7 mouse cellular contexts compared by ENCODE assay signal in genomic region chr8:104640241-104640640, GRCm38 (mm10). TPM values are rescaled to one million over a fixed set of nuclear protein-coding genes. Genes with fewer than 3 reads are reported as not detected.
DNase-seq lines count a peak whose midpoint lies in the region; ATAC-seq lines count a peak whose summit lies in the region.

No protein-coding gene starts in this region.

- peaks cover 10% of the 10 kb centered on the region; the same call in 1 of the 2 replicates for H3K36me3 ChIP-seq in forebrain, embryonic 16.5 days (ENCODE audit: control insufficient read depth, insufficient read depth)
- H3K36me3 ChIP-seq in liver, embryonic 13.5 days, result peaks cover 28% of the 10 kb centered on the region

- H3K27ac ChIP-seq in forebrain, embryonic 16.5 days (ENCODE audit: low read length), result no peak overlapping the region
- H3K27ac ChIP-seq in liver, embryonic 13.5 days, result peak overlapping the region; percentile 69

- no peak for ATAC-seq in forebrain, embryonic 16.5 days
- ATAC-seq in liver, embryonic 13.5 days (ENCODE audit: low read depth), result no peak
- ATAC-seq in CD4-positive, CD25-positive, alpha-beta regulatory T cell, adult 4 months, result no peak

- WGBS in forebrain, embryonic 16.5 days, result 91% methylated on average over 7 of the region's 7 CpGs
- WGBS in liver, embryonic 13.5 days (ENCODE audit: insufficient replicate concordance), result 68% methylated on average over 7 of the region's 7 CpGs

- no peaks in the 10 kb centered on the region for H3K27me3 ChIP-seq in forebrain, embryonic 16.5 days (replicated peaks; ENCODE audit: control insufficient read depth, insufficient read depth, low read length)
- H3K27me3 ChIP-seq in liver, embryonic 13.5 days, result no peaks in the 10 kb centered on the region

- H3K9me3 ChIP-seq in forebrain, embryonic 16.5 days (ENCODE audit: control insufficient read depth, low read length), result no peaks in the 10 kb centered on the region
- no peaks in the 10 kb centered on the region for H3K9me3 ChIP-seq in liver, embryonic 13.5 days (replicated peaks)

- DNase-seq in right cerebral cortex, postnatal 14 days, result peak; percentile 1
- DNase-seq in right cerebral cortex, postnatal 36 days (ENCODE audit: low spot score in 2 of 2), result no peak
- no peak for DNase-seq in liver, embryonic 13.5 days
- peak; percentile 29 for DNase-seq in testis, postnatal 10 days (ENCODE audit: low spot score)
- no peak for DNase-seq in lung, postnatal 10 days

- H3K4me3 ChIP-seq in forebrain, embryonic 16.5 days (replicated peaks; ENCODE audit: low read length), result peak overlapping the region; percentile 87; the same call in 1 of the 2 replicates
- peak overlapping the region; percentile 91 for H3K4me3 ChIP-seq in liver, embryonic 13.5 days (replicated peaks)

- H3K4me2 ChIP-seq in forebrain, embryonic 16.5 days (ENCODE audit: low read length), result peak overlapping the region; percentile 91
- peak overlapping the region; percentile 87 for H3K4me2 ChIP-seq in liver, embryonic 13.5 days

- peaks cover 16% of the 10 kb centered on the region for H3K4me1 ChIP-seq in forebrain, embryonic 16.5 days (replicated peaks; ENCODE audit: control insufficient read depth, insufficient read depth, low read length)
- peaks cover 34% of the 10 kb centered on the region for H3K4me1 ChIP-seq in liver, embryonic 13.5 days (replicated peaks)

- peak overlapping the region; percentile 66; the same call in 1 of the 2 replicates for H3K9ac ChIP-seq in forebrain, embryonic 16.5 days (replicated peaks; ENCODE audit: low read depth, low read length)
- H3K9ac ChIP-seq in liver, embryonic 13.5 days, result peak overlapping the region; percentile 85

RNA-seq across cellular contexts. Expression of gene Ciao2b, which starts 1.5 kb away (rescaled TPM):
- polyA plus RNA-seq in forebrain, embryonic 16.5 days (2015; fragmentation: Nextera tagmentation; extraction: Ambion mirVana), result 131 and 140 TPM in 2 replicates
- polyA plus RNA-seq in liver, embryonic 13.5 days (2015; fragmentation: Nextera tagmentation; extraction: Ambion mirVana), result 64.9 and 65.0 TPM in 2 replicates
- polyA plus RNA-seq in CD4-positive, CD25-positive, alpha-beta regulatory T cell, adult 4 months (2017; shearing (Covaris generic)), result 100 to 1,000 TPM; 113 to 122 TPM

RNA-seq across cellular contexts. Expression of gene Rrad, which starts 9.1 kb away (rescaled TPM):
- 2.4 and 4.1 TPM in 2 replicates for polyA plus RNA-seq in forebrain, embryonic 16.5 days (2015; fragmentation: Nextera tagmentation; extraction: Ambion mirVana)
- polyA plus RNA-seq in liver, embryonic 13.5 days (2015; fragmentation: Nextera tagmentation; extraction: Ambion mirVana), result 0.75 and 0.82 TPM in 2 replicates
- 10 to 100 TPM; 12.1 to 12.8 TPM for polyA plus RNA-seq in CD4-positive, CD25-positive, alpha-beta regulatory T cell, adult 4 months (2017; shearing (Covaris generic))

RNA-seq across cellular contexts. Expression of gene Cdh16, which starts 16.0 kb away (rescaled TPM):
- polyA plus RNA-seq in forebrain, embryonic 16.5 days (2015; fragmentation: Nextera tagmentation; extraction: Ambion mirVana), result 0.36 TPM in 1 of 2 replicates, not detected in the other
- not detected in 2 replicates for polyA plus RNA-seq in liver, embryonic 13.5 days (2015; fragmentation: Nextera tagmentation; extraction: Ambion mirVana)
- not detected for polyA plus RNA-seq in CD4-positive, CD25-positive, alpha-beta regulatory T cell, adult 4 months (2017; shearing (Covaris generic))

RNA-seq across cellular contexts. Expression of gene Pdp2, which starts 49.0 kb away (rescaled TPM):
- polyA plus RNA-seq in forebrain, embryonic 16.5 days (2015; fragmentation: Nextera tagmentation; extraction: Ambion mirVana), result 18.4 TPM in 2 replicates
- 4.4 and 5.7 TPM in 2 replicates for polyA plus RNA-seq in liver, embryonic 13.5 days (2015; fragmentation: Nextera tagmentation; extraction: Ambion mirVana)
- polyA plus RNA-seq in CD4-positive, CD25-positive, alpha-beta regulatory T cell, adult 4 months (2017; shearing (Covaris generic)), result 10 to 100 TPM; 21.4 to 28.3 TPM

Comparison
In these comparisons a context has a peak if more than half of its experiments do, and no peak if none do; other contexts are left out.
1. DNase-seq: peak in right cerebral cortex, postnatal 14 days (single experiment) and testis, postnatal 10 days (single experiment); none in right cerebral cortex, postnatal 36 days (0 of 2), liver, embryonic 13.5 days (single experiment) and lung, postnatal 10 days (single experiment).